Mouse (Mus musculus): ENCODE measurements around the gene Kcnj4.

GRCm38 (mm10) chr15:79442257-79442611 lies 62.8 kb downstream of the Kcnj4 start:
- TF ChIP-seq CTCF (IDR thresholded peaks at IDR 0.05) (no peak), EP300 (IDR thresholded peaks at IDR 0.05) (no peak)
